Mouse (Mus musculus): ENCODE data around the gene Stx17.

GRCm38 (mm10) chr4:48149492-48149891 lies 24.8 kb downstream of the Stx17 start:
- no peak for TF ChIP-seq GATA1 (IDR thresholded peaks at IDR 0.05; ENCODE audit: borderline replicate concordance, low read length)
- TF ChIP-seq FLI1 (IDR thresholded peaks at IDR 0.05; ENCODE audit: low read length): no peak
